Mouse (Mus musculus): ENCODE data around the gene Lrrc32.

Lrrc32 gene

DNA sequence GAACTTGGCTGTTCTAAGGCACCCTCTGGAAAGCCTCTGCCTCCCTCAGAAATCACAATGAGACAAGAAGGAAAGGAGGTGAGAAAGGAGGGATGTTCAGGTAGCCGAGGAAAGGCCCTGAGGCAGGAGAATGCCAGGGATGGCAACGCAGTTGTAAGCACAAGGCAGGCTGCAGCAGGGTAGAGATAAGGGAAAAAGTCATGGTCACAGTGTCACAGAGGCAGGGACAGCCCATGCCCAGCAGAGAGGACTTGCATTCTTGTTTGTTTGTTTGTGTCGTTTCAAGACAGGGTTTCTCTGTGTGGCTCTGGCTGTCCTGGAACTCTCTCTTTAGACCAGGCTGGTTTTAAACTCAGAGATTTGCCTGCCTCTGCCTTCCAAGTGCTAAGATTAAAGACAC, 62.0 kb downstream of the Lrrc32 start:
- no peak for DNase-seq
